Mouse (Mus musculus) stomach, embryonic 15.5 days (tissue): Measurements from ENCODE around the gene Ptprg. TPM values are rescaled to one million over a fixed set of nuclear protein-coding genes. Genes with fewer than 3 reads are reported as not detected.
A peak's percentile ranks its signal among the peaks of the same experiment; 100 is the strongest.

ENCODE experiments used
- ATAC-seq: fragments of 200-750 bp; cut with Nextera tagmentation; 2 replicates; pipeline ENCODE4 v1.8.0; 2017; ENCODE audit warnings: low read depth, moderate number of reproducible peaks, moderate TSS enrichment; ENCODE audit not compliant: insufficient read depth, low FRiP score
- H3K27ac ChIP-seq: fragments of 300-500 bp; sonication (generic); 2 replicates; pipeline ENCODE4 v1.5.1; 2015; ENCODE audit warnings: mild to moderate bottlenecking, inconsistent platforms
- H3K27me3 ChIP-seq: fragments of 300-500 bp; sonication (generic); replicated peaks from 2 replicates; pipeline ENCODE4 v1.6.1; 2015; ENCODE audit warnings: inconsistent platforms
- H3K36me3 ChIP-seq: fragments of 300-500 bp; sonication (generic); 2 replicates; pipeline ENCODE4 v1.6.1; 2015; ENCODE audit warnings: inconsistent platforms
- H3K4me1 ChIP-seq: fragments of 300-500 bp; sonication (generic); 2 replicates; pipeline ENCODE4 v1.6.1; 2015; ENCODE audit warnings: inconsistent platforms
- H3K4me2 ChIP-seq: fragments of 300-500 bp; sonication (generic); 2 replicates; pipeline ENCODE4 v1.6.1; 2015; ENCODE audit warnings: mild to moderate bottlenecking, inconsistent platforms
- H3K4me3 ChIP-seq: fragments of 300-500 bp; sonication (generic); replicated peaks from 2 replicates; pipeline ENCODE4 v1.5.1; 2015; ENCODE audit warnings: inconsistent platforms
- H3K9ac ChIP-seq: fragments of 300-500 bp; sonication (generic); 2 replicates; pipeline ENCODE4 v1.6.1; 2015; ENCODE audit warnings: inconsistent platforms
- H3K9me3 ChIP-seq: fragments of 300-500 bp; sonication (generic); 2 replicates; pipeline ENCODE4 v1.6.1; 2016; ENCODE audit warnings: inconsistent platforms
- WGBS: fragments of 180-500 bp; shearing (Covaris S2); methylation state at CpG from one replicate; pipeline ENCODE4 v1.1.7; 2015; 5-methylcytosine and 5-hydroxymethylcytosine counted together
- polyA plus RNA-seq: library from polyadenylated mRNA; unstranded; fragments of >200 nt; fragmentation: Nextera tagmentation; extraction: Ambion mirVana; gene quantifications from 2 replicates; pipeline ENCODE4 v1.2.1, GENCODE M21; 2015

Ptprg gene
- polyA plus RNA-seq, 1 experiment from 2014 or later, result 22.9 TPM

DNA sequence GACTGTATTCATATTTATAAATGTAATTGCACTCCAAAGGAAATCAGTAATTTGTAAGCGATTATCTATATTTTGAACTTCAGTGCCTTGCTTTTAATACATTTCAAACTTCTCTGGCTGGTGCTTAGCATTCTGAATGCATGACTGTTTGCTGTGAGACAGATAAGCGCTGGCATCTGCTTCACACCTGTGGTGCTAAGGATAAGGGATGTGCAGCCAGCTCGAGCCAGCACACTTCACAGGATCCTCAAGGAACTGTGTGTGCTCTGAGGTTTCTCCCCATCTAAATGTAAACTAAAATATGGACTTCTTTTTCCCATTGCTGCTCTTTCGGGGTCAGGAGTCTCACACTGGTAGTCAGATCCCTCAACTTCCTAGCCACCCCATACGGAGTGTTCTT, 458.4 kb downstream of the Ptprg start:
- H3K4me1 ChIP-seq, result no peaks in the 10 kb centered on the region
- ATAC-seq, result no peak
- no peaks in the 10 kb centered on the region for H3K27me3 ChIP-seq
- 79% methylated on average over 5 of the region's 5 CpGs for WGBS
- no peak overlapping the region for H3K4me3 ChIP-seq
- H3K36me3 ChIP-seq, result no peaks in the 10 kb centered on the region
- H3K27ac ChIP-seq, result no peak overlapping the region
- no peak overlapping the region for H3K4me2 ChIP-seq
- no peak overlapping the region for H3K9ac ChIP-seq
- no peaks in the 10 kb centered on the region for H3K9me3 ChIP-seq

DNA sequence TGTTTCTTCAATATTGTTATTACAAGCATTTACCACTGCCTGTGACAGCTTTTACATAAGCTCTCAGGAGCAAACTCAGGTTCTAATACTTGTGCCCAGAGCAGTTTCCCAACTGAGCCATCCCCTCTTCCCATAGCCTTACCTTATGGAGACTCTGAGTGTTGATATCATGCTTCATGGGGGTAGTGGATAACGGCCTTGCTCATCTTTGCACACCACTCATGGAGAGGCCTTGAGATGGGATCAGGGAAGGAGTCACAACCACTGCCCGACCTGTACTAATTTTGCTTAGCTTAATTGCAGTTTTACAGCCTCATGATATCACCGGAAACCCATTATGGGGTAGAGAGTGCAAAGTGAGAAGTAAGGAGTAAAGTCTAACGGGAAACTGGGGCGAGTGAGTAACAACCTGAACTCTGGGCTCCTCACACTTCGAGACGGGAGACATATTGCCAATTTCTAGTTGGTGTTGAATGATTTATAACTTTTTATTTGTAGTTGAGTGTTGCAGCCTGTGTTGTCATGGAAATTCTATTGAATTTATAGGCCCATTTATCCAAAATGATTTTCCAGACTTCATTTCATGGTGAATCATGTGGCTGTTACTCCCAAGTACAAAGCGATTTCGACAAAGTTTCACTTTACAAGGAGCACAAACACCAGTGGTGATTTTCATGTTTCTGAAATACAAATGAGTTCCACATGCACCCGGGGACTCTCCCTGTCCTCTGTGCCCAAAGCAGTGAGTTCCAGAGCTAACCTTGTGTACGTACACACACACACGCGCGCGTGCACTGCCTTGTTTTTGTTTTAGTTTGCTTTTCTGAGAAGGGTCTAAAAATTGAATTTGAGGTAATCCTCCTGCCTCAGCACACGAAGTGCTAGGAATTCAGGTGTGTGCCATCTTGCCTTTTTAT, 472.7 kb downstream of the Ptprg start:
- Histone ChIP-seq H3K36me3 (no peaks in the 10 kb centered on the region), H3K9me3 (no peaks in the 10 kb centered on the region), H3K27ac (no peak overlapping the region), H3K9ac (no peak overlapping the region), H3K4me3 (no peak overlapping the region), H3K4me2 (no peak overlapping the region), H3K4me1 (no peaks in the 10 kb centered on the region), H3K27me3 (no peaks in the 10 kb centered on the region)
- ATAC-seq, result no peak
- WGBS, result 87% methylated on average over 16 of the region's 16 CpGs

DNA sequence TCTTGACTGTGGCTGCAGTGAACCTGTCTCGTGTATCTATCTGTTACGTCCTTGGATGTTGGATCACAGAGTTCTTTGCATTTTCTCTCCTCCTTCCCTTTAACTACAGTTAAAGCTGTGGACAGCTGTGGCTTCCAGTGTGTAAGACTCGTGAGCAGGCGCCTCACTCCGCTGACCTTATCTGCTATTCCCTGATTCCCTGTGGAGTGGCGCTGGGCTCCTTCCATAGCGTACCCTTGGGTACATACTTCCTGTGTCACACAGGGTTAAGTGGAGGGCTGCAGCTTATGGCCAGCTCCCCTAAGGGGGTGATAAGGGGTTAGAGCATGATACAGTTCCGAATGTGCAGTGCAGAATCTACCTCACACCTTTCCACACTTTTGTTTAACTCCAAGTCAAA, 473.9 kb downstream of the Ptprg start:
- Histone ChIP-seq H3K4me1 (no peaks in the 10 kb centered on the region), H3K9ac (no peak overlapping the region), H3K27me3 (no peaks in the 10 kb centered on the region), H3K36me3 (no peaks in the 10 kb centered on the region), H3K27ac (no peak overlapping the region), H3K9me3 (no peaks in the 10 kb centered on the region), H3K4me3 (no peak overlapping the region), H3K4me2 (no peak overlapping the region)
- 65% methylated on average over 8 of the region's 8 CpGs for WGBS
- no peak for ATAC-seq

DNA sequence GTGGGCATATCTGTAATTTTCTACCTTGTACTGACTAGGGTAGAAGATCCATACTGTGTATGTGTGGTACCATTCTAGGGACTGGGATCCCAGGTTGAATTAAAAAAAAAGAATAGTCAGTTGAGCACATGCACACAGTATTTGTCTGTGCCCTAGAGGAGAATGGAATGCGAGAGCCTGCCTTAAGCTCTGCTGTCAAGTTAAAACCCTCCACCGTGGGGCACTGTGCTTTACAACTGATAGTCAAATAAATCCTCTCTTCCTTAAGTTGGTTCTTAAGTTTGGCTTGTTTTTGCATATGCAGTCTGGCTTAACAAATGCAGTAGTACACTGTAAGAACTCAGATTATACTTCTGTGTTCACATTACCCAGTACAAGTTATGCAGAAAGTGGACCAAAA, 476.6 kb downstream of the Ptprg start:
- Histone ChIP-seq H3K36me3 (no peaks in the 10 kb centered on the region), H3K4me2 (no peak overlapping the region), H3K9me3 (no peaks in the 10 kb centered on the region), H3K27me3 (no peaks in the 10 kb centered on the region), H3K9ac (no peak overlapping the region), H3K4me1 (no peaks in the 10 kb centered on the region), H3K27ac (no peak overlapping the region), H3K4me3 (no peak overlapping the region)
- ATAC-seq, result no peak
- WGBS, result 66% methylated on average over 2 of the region's 2 CpGs

DNA sequence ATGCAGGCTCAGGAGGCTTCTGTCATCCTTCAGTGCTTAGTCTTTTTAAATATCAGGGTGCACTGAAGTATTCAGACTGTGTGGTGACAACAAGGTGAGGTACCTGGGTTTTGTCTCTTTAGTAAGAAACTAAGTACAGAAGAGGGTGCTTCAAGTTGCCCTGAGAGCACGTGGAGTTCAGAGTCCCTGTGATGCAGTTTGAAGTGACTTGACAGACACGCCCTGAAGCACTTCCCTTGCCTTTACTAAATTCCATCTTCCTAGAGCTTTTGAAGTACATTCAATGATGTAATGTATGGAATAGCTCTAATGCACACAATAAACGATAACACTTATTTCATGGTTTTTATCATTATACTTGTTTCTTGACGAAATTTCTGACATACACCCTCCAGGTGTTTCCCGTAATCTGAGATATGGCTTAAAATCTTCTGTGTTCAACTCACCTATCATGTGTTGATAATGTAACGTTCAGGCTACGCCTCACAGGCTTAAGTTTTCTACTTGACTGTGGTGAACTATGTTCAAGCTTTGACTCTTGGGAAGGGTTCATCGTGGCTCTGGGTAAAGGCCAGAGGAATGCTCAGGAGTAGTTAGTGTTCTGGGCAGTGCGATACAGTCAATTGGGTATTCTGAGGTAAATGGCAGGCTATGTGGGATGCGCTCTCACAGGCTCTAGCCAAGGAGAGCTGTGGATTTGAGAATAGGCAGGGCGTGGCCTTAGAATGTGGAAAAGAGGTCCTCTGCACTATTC, 483.4 kb downstream of the Ptprg start:
- Histone ChIP-seq H3K4me3 (no peak overlapping the region), H3K36me3 (no peaks in the 10 kb centered on the region), H3K9ac (no peak overlapping the region), H3K27me3 (no peaks in the 10 kb centered on the region), H3K27ac (no peak overlapping the region), H3K9me3 (no peaks in the 10 kb centered on the region), H3K4me1 (no peaks in the 10 kb centered on the region), H3K4me2 (no peak overlapping the region)
- ATAC-seq, result no peak
- WGBS, result 82% methylated on average over 11 of the region's 11 CpGs

DNA sequence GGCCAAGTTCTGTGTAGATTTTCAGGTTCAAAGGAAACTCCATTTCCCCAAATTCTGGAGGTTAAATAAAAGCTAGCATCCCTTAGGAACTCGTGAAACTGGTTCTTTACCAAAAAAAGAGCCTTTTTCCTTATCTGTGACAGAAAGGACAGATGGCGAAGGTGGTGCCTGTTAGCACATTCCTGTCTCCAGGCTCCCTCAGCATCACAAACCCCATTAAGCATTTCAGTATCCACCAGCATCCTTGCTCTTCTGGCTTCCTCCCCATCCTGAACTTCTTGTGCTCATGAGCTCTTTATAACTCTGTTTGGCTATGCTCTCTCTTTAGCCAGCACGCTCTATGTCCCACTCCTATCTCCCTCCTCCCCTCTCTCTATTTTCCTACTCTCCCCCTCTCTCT, 486.4 kb downstream of the Ptprg start:
- no peak overlapping the region for H3K27ac ChIP-seq
- WGBS, result 70% methylated on average over 3 of the region's 3 CpGs
- H3K4me1 ChIP-seq, result no peaks in the 10 kb centered on the region
- H3K9ac ChIP-seq, result no peak overlapping the region
- H3K9me3 ChIP-seq, result no peaks in the 10 kb centered on the region
- ATAC-seq, result no peak
- H3K36me3 ChIP-seq, result no peaks in the 10 kb centered on the region
- H3K27me3 ChIP-seq, result no peaks in the 10 kb centered on the region
- no peak overlapping the region for H3K4me3 ChIP-seq
- no peak overlapping the region for H3K4me2 ChIP-seq

DNA sequence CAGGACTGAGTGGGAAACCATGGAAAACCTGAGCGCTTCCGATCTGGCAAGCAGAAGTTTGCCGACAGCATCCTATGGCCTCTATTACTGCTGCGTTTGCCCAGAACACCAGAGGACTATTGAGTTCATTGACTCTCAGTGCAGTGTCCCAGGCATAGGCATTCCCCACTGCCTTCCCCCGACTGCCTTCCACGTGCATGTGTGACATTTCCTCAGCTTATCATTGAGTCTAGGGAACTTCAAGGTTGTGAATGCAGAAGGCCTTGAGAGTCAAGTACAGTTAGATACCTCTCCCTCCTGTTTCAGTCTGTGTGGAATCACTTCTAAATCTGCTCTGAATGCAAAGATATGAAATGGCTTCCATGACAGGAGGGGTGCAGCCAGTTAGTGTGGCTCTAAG, 488.2 kb downstream of the Ptprg start:
- no peak overlapping the region for H3K4me3 ChIP-seq
- no peak overlapping the region for H3K4me2 ChIP-seq
- H3K36me3 ChIP-seq, result no peaks in the 10 kb centered on the region
- no peak for ATAC-seq
- no peaks in the 10 kb centered on the region for H3K27me3 ChIP-seq
- WGBS, result 89% methylated on average over 6 of the region's 6 CpGs
- H3K9me3 ChIP-seq, result no peaks in the 10 kb centered on the region
- no peak overlapping the region for H3K27ac ChIP-seq
- no peaks in the 10 kb centered on the region for H3K4me1 ChIP-seq
- no peak overlapping the region for H3K9ac ChIP-seq

DNA sequence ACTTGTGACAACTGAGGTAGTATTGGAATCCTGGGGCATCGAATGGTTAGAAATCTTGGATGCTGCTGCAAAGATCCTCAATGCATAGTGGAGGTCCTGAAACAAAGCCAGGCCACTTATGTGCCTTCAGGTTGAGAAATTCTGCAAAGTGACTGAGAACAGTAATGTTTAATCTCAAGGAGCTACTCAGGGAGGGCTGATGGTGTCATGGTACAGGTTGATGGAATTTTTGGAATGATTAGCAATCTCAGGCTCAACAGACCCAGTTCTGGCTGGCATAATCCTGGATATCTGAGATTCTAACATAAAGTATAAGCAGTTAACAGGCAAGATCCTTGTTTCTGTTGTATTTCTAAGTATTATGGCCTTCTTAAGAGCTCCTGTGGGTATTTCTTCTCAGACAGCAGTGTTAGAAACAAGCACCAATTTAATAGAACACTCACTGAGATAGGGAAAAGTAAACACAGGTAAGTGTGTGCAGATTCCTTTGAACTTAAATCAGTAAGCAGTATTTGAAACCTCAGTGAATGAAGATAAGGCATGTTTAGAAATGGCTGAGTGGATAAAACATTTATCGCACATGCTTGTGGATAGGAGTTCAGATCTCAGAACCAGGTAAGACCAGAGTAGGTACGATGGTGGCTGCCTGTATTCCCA, 493.0 kb downstream of the Ptprg start:
- Histone ChIP-seq H3K4me1 (no peaks in the 10 kb centered on the region), H3K9ac (no peak overlapping the region), H3K36me3 (no peaks in the 10 kb centered on the region), H3K4me2 (no peak overlapping the region), H3K4me3 (no peak overlapping the region), H3K27ac (no peak overlapping the region), H3K27me3 (no peaks in the 10 kb centered on the region), H3K9me3 (no peaks in the 10 kb centered on the region)
- ATAC-seq, result peak; percentile 39; the same call in 1 of the 2 replicates
- WGBS, result 69% methylated on average over 3 of the region's 3 CpGs

DNA sequence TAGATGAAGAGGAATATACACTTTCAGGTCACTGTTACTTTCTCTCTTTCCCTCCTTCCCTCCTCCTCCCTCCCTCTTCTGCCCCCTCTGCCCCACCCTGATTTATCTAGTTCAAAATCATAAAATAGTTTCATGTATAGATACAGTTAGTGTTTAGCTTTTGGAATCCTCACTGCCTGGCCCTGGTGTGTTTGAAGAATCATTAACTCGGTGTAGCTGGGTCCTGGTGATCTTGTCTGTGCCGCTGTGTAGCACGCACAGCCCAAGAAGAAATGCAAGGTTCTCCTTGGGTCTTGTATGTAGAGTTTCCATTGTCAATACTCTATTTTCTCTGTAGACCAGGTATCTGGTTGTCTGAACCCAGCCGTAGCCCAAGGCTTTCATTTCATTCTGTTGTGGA, 494.3 kb downstream of the Ptprg start:
- no peaks in the 10 kb centered on the region for H3K36me3 ChIP-seq
- no peak overlapping the region for H3K9ac ChIP-seq
- no peak overlapping the region for H3K4me3 ChIP-seq
- no peaks in the 10 kb centered on the region for H3K4me1 ChIP-seq
- H3K4me2 ChIP-seq, result no peak overlapping the region
- H3K27me3 ChIP-seq, result no peaks in the 10 kb centered on the region
- H3K27ac ChIP-seq, result no peak overlapping the region
- ATAC-seq, result no peak
- H3K9me3 ChIP-seq, result no peaks in the 10 kb centered on the region
- 88% methylated on average over 4 of the region's 4 CpGs for WGBS

DNA sequence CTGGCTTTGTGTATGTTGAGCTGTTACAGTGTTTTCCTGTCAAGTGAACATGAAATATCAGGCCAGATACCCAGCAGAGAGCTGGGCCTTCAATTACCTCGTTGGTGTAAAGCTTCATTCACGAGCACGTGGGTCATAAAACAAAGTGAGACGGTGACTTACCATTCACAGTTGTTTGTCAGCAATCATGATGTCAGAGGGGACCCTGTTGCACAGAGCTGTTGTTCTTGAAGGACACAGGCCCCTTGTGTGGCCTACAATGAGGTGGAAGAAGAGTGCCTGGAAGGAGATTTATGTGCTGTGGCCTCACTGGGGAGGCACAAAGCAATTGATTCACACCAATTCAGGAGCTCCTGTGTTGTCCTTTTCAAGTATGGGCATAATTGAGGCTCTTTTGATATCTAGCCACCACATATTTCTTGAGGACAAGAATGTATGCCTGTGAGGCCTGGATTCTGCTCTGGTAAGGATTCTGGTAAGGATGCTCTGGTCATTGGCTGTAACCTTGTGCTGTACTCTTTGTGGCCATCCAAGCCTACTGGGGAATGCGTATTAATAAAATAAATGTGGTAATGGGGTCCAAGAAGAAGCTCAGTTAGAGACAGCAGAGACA, 503.7 kb downstream of the Ptprg start:
- Histone ChIP-seq H3K4me1 (no peaks in the 10 kb centered on the region), H3K9me3 (no peaks in the 10 kb centered on the region), H3K4me3 (no peak overlapping the region), H3K27me3 (no peaks in the 10 kb centered on the region), H3K36me3 (no peaks in the 10 kb centered on the region), H3K9ac (no peak overlapping the region), H3K4me2 (no peak overlapping the region), H3K27ac (no peak overlapping the region)
- 59% methylated on average over 5 of the region's 5 CpGs for WGBS
- ATAC-seq, result no peak

DNA sequence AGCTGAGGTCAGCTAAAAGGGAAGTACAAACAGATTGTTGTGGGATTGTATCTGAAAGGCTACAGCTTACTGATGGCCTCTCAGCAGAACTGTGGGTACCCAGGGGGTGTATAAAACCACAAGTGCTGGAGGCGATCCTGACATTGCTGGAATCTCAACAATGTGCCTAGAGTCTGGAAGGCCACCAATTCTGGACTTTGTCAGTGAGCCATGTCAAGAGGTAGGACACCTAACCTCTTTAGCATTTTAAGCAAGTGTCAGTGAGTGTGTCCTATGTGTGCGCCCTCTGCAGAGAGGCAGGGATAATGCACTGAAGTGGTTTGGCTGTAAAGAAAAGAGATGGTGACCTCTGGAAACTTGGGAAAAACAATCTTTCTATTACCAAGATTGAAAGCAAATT, 504.5 kb downstream of the Ptprg start:
- Histone ChIP-seq H3K27me3 (no peaks in the 10 kb centered on the region), H3K9ac (no peak overlapping the region), H3K27ac (no peak overlapping the region), H3K4me1 (no peaks in the 10 kb centered on the region), H3K4me3 (no peak overlapping the region), H3K4me2 (no peak overlapping the region), H3K9me3 (no peaks in the 10 kb centered on the region), H3K36me3 (no peaks in the 10 kb centered on the region)
- ATAC-seq, result no peak
- WGBS, result 71% methylated on average over 2 of the region's 2 CpGs

DNA sequence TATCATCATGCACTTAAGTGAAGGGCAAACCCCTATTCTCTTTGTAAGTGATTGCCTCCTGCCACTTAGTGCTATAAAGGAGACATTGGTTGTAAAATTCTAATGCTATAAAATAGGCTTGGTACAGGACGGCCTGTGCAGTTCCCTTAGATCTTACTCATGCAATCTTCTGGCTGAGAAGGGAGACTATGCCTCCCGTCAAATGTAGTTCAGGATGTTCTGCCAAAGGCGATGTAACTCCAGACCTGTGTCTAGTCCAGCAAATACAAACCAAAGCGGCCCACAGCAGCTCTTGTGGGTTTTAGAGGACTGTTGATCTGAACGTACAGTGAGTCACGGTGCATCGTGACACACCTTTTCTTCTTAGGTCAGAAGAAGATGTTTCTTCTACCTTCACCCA, 505.8 kb downstream of the Ptprg start:
- ATAC-seq, result no peak
- no peak overlapping the region for H3K4me3 ChIP-seq
- no peaks in the 10 kb centered on the region for H3K9me3 ChIP-seq
- no peak overlapping the region for H3K27ac ChIP-seq
- 92% methylated on average over 7 of the region's 7 CpGs for WGBS
- H3K9ac ChIP-seq, result no peak overlapping the region
- no peaks in the 10 kb centered on the region for H3K4me1 ChIP-seq
- no peaks in the 10 kb centered on the region for H3K27me3 ChIP-seq
- H3K36me3 ChIP-seq, result no peaks in the 10 kb centered on the region
- no peak overlapping the region for H3K4me2 ChIP-seq
